In the genomic region with DNA sequence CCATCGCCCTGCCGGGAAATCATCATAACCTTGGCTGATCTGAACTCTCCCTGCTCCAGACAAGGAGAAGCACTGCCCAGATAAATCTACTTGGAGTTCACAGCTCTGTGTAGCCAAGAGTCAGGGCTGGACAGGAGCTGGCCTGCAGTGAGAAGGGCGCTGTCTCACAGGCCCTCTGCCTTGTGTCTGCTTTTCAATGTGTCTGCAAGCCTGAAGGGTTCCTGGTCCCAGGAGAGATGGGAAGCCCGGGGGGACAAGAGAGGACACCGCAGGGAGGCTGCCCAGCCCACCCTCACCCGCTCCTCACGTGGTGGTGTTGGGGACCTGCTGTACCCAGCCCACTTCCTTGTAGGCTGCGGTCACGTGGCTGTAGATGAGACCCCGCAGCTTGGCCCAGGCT, we compare ENCODE assay signal across 8 mouse cellular contexts. TPM values are rescaled to one million over a fixed set of nuclear protein-coding genes. Genes with fewer than 3 reads are reported as not detected.
DNase-seq lines count a peak whose midpoint lies in the region; ATAC-seq and TF ChIP-seq lines count a peak whose summit lies in the region.
"Had no signal": no experiment of that assay in that cellular context is flagged by ENCODE, and none has a peak within 500 bp of the region (broad histone marks: within the 10 kb centered on the region; RNA-seq: fewer than 3 reads in every experiment).

No protein-coding gene starts in this region.

- ATAC-seq in heart, embryonic 11.5 days (replicated peaks; ENCODE audit: insufficient number of reproducible peaks, low FRiP score, low TSS enrichment) = no peak
- no peak for ATAC-seq in lung, postnatal 0 days
- ATAC-seq in heart, embryonic 16.5 days (replicated peaks; ENCODE audit: extremely low read depth, insufficient read depth, low FRiP score) = no peak
- no peak for ATAC-seq in stomach, embryonic 14.5 days (ENCODE audit: insufficient number of reproducible peaks, insufficient read depth, low FRiP score, low read depth)
- ATAC-seq: hindbrain, embryonic 16.5 days had no signal

- peaks cover 40% of the 10 kb centered on the region for H3K27me3 ChIP-seq in heart, embryonic 11.5 days (ENCODE audit: control insufficient read depth, insufficient read depth, low read length)
- no peaks in the 10 kb centered on the region; the same call in 1 of the 2 replicates for H3K27me3 ChIP-seq in lung, postnatal 0 days (replicated peaks; ENCODE audit: insufficient read depth, low read length)
- H3K27me3 ChIP-seq in heart, embryonic 16.5 days (ENCODE audit: control insufficient read depth, insufficient read depth, low read length) = peaks cover 29% of the 10 kb centered on the region
- H3K27me3 ChIP-seq in stomach, embryonic 14.5 days (ENCODE audit: control insufficient read depth, insufficient read depth, low read length) = no peaks in the 10 kb centered on the region

- peaks cover 34% of the 10 kb centered on the region for H3K4me1 ChIP-seq in heart, embryonic 11.5 days (ENCODE audit: control insufficient read depth, insufficient read depth, low read length)
- H3K4me1 ChIP-seq in lung, postnatal 0 days (ENCODE audit: insufficient read depth, low read depth, low read length) = peaks cover 15% of the 10 kb centered on the region
- peaks cover 4% of the 10 kb centered on the region; the same call in 1 of the 2 replicates for H3K4me1 ChIP-seq in heart, embryonic 16.5 days (ENCODE audit: control insufficient read depth, insufficient read depth, low read length)
- H3K4me1 ChIP-seq in stomach, embryonic 14.5 days (ENCODE audit: control insufficient read depth, insufficient read depth, low read length) = peaks cover 36% of the 10 kb centered on the region

- no peaks in the 10 kb centered on the region for H3K9me3 ChIP-seq in heart, embryonic 11.5 days (replicated peaks; ENCODE audit: control insufficient read depth, low read length)
- H3K9me3 ChIP-seq in lung, postnatal 0 days (ENCODE audit: low read length) = no peaks in the 10 kb centered on the region
- H3K9me3 ChIP-seq in heart, embryonic 16.5 days (replicated peaks; ENCODE audit: control insufficient read depth, low read length) = no peaks in the 10 kb centered on the region
- no peaks in the 10 kb centered on the region for H3K9me3 ChIP-seq in stomach, embryonic 14.5 days (ENCODE audit: control insufficient read depth, low read depth, low read length)

- intact Hi-C loops in heart, postnatal 25 days (cut with DNase I) = no loop called here

- H3K9ac ChIP-seq in heart, embryonic 11.5 days (ENCODE audit: low read depth, low read length) = peak overlapping the region; percentile 39; the same call in 1 of the 2 replicates
- H3K9ac ChIP-seq in lung, postnatal 0 days (replicated peaks; ENCODE audit: low read depth) = no peak overlapping the region
- H3K9ac ChIP-seq in heart, embryonic 16.5 days (ENCODE audit: low read length) = no peak overlapping the region
- no peak overlapping the region for H3K9ac ChIP-seq in stomach, embryonic 14.5 days (replicated peaks; ENCODE audit: low read depth, low read length)

- 71% methylated on average over 10 of the region's 10 CpGs for WGBS in heart, embryonic 11.5 days (ENCODE audit: insufficient replicate concordance)
- WGBS in lung, postnatal 0 days = 68% methylated on average over 10 of the region's 10 CpGs
- 63% methylated on average over 10 of the region's 10 CpGs for whole genome bisulfite sequencing in heart, embryonic 16.5 days
- 76% methylated on average over 10 of the region's 10 CpGs for WGBS in stomach, embryonic 14.5 days

- no peak for TF ChIP-seq EP300 in lung, postnatal 0 days (IDR thresholded peaks at IDR 0.05)

- no peaks in the 10 kb centered on the region for H3K36me3 ChIP-seq in heart, embryonic 11.5 days (ENCODE audit: control insufficient read depth, insufficient read depth, low read length)
- no peaks in the 10 kb centered on the region for H3K36me3 ChIP-seq in lung, postnatal 0 days (ENCODE audit: insufficient read depth, low read length)
- H3K36me3 ChIP-seq in heart, embryonic 16.5 days (ENCODE audit: control insufficient read depth, insufficient read depth) = no peaks in the 10 kb centered on the region
- H3K36me3 ChIP-seq in stomach, embryonic 14.5 days (ENCODE audit: control insufficient read depth, insufficient read depth, low read length) = no peaks in the 10 kb centered on the region

- no peak for TF ChIP-seq CTCF in lung, postnatal 0 days (IDR thresholded peaks at IDR 0.05)

- no peak for DNase-seq in heart, postnatal 25 days (ENCODE audit: low spot score)
- DNase-seq in lung, postnatal 0 days (ENCODE audit: low spot score) = no peak
- no peak for DNase-seq in lung, postnatal 25 days (ENCODE audit: low spot score)
- no peak for DNase-seq in embryo, embryonic 10.5 days (ENCODE audit: low spot score)

- H3K4me3 ChIP-seq in heart, embryonic 11.5 days (ENCODE audit: low read depth, low read length) = no peak overlapping the region
- H3K4me3 ChIP-seq in lung, postnatal 0 days (ENCODE audit: low read depth, low read length) = no peak overlapping the region
- H3K4me3 ChIP-seq in heart, embryonic 16.5 days (ENCODE audit: low read length) = no peak overlapping the region
- no peak overlapping the region for H3K4me3 ChIP-seq in stomach, embryonic 14.5 days (ENCODE audit: low read depth, low read length)

- 0 out of 2 replicates have a peak overlapping the region, but pooled peaks have one; percentile 6 for H3K27ac ChIP-seq in heart, embryonic 11.5 days (ENCODE audit: low read depth, low read length)
- H3K27ac ChIP-seq in lung, postnatal 0 days (ENCODE audit: low read length) = peak overlapping the region; percentile 75; the same call in 1 of the 2 replicates
- H3K27ac ChIP-seq in heart, embryonic 16.5 days (ENCODE audit: low read length) = peak overlapping the region; percentile 18; the same call in 1 of the 2 replicates
- peak overlapping the region; percentile 91 for H3K27ac ChIP-seq in stomach, embryonic 14.5 days (ENCODE audit: low read length)

- no peak overlapping the region for H3K4me2 ChIP-seq in heart, embryonic 11.5 days
- H3K4me2 ChIP-seq in lung, postnatal 0 days (replicated peaks; ENCODE audit: low read depth, low read length) = no peak overlapping the region
- no peak overlapping the region for H3K4me2 ChIP-seq in heart, embryonic 16.5 days (ENCODE audit: low read depth, low read length)
- no peak overlapping the region for H3K4me2 ChIP-seq in stomach, embryonic 14.5 days (replicated peaks; ENCODE audit: low read depth, low read length)

RNA-seq across cellular contexts. Expression of gene Prcd, which starts 4.4 kb away (rescaled TPM):
- polyA plus RNA-seq in heart, embryonic 11.5 days (2014; fragmentation: Nextera tagmentation; extraction: Ambion mirVana) = 0.35 and 0.92 TPM in 2 replicates
- total RNA-seq in heart, postnatal 25 days (2021) = 1 to 10 TPM; 1.0 to 1.6 TPM
- polyA plus RNA-seq in lung, postnatal 0 days (2015; fragmentation: Nextera tagmentation; extraction: Ambion mirVana) = 10.9 and 16.4 TPM in 2 replicates
- polyA plus RNA-seq in heart, embryonic 16.5 days (2015; fragmentation: Nextera tagmentation; extraction: Ambion mirVana) = 1.7 and 2.5 TPM in 2 replicates
- 1.2 and 1.7 TPM in 2 replicates for polyA plus RNA-seq in stomach, embryonic 14.5 days (2014; fragmentation: Nextera tagmentation; extraction: Ambion mirVana)

RNA-seq across cellular contexts. Expression of gene Cygb, which starts 5.1 kb away (rescaled TPM):
- 1.1 and 1.2 TPM in 2 replicates for polyA plus RNA-seq in heart, embryonic 11.5 days (2014; fragmentation: Nextera tagmentation; extraction: Ambion mirVana)
- 10 to 100 TPM; 34.8 to 49.8 TPM for total RNA-seq in heart, postnatal 25 days (2021)
- polyA plus RNA-seq in lung, postnatal 0 days (2015; fragmentation: Nextera tagmentation; extraction: Ambion mirVana) = 27.3 and 32.0 TPM in 2 replicates
- 11.6 and 12.3 TPM in 2 replicates for polyA plus RNA-seq in heart, embryonic 16.5 days (2015; fragmentation: Nextera tagmentation; extraction: Ambion mirVana)
- polyA plus RNA-seq in stomach, embryonic 14.5 days (2014; fragmentation: Nextera tagmentation; extraction: Ambion mirVana) = 19.9 and 20.8 TPM in 2 replicates

RNA-seq across cellular contexts. Expression of gene Rhbdf2, which starts 22.2 kb away (rescaled TPM):
- polyA plus RNA-seq in heart, embryonic 11.5 days (2014; fragmentation: Nextera tagmentation; extraction: Ambion mirVana) = 5.0 and 6.0 TPM in 2 replicates
- 10 to 100 TPM; 10.6 to 12.8 TPM for total RNA-seq in heart, postnatal 25 days (2021)
- polyA plus RNA-seq in lung, postnatal 0 days (2015; fragmentation: Nextera tagmentation; extraction: Ambion mirVana) = 23.5 and 27.9 TPM in 2 replicates
- polyA plus RNA-seq in heart, embryonic 16.5 days (2015; fragmentation: Nextera tagmentation; extraction: Ambion mirVana) = 9.9 and 10.3 TPM in 2 replicates
- polyA plus RNA-seq in stomach, embryonic 14.5 days (2014; fragmentation: Nextera tagmentation; extraction: Ambion mirVana) = 4.5 and 6.2 TPM in 2 replicates

Comparison
In these comparisons a context has a peak if more than half of its experiments do, and no peak if none do; other contexts are left out.
1. H3K27ac ChIP-seq: peak in every context shown above with its lines; median percentile 91 in stomach, embryonic 14.5 days; 75 in lung, postnatal 0 days; 18 in heart, embryonic 16.5 days; 6 in heart, embryonic 11.5 days.